Mouse (Mus musculus): ENCODE measurements around the gene Slc6a6. TPM values are rescaled to one million over a fixed set of nuclear protein-coding genes. Genes with fewer than 3 reads are reported as not detected.

Gene Slc6a6
- total RNA-seq, 2 experiments from 2014 or later = 314 to 322 TPM

DNA sequence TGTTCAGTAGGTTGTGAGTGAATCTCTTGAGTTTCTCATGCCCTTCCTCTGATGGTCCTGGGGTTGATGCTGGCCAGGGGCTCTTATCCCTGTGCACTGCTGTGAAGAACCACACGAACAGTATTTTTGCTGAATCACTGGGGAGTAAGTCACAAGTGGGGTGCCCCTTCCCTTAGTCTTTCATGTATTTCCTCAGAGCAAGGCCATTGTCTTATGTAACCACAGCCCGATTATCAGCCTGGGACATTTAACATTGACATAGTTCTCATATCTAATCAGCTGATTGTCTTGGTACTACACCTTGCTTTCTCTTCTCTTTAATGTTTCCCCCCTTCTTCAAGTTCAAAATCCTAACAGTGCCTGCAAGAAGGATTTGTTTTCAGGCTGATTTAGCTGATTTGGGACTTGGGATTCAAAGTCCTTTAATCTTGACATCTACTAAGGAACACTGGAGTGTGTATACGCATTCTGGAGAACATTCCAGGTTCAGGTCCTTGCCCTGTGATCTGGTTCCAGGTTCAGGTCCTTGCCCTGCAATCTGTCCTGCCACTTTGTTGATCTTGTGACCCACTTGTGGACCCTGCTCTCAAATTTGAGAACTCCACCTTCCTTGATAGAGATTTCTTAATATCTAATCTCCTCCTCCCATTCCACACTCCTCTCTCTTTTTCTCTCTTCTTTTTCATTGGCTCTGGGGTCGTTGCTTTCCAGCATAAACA lies 15.8 kb downstream of the Slc6a6 start:
- no peak for DNase-seq (ENCODE audit: low spot score in 2 of 2)

DNA sequence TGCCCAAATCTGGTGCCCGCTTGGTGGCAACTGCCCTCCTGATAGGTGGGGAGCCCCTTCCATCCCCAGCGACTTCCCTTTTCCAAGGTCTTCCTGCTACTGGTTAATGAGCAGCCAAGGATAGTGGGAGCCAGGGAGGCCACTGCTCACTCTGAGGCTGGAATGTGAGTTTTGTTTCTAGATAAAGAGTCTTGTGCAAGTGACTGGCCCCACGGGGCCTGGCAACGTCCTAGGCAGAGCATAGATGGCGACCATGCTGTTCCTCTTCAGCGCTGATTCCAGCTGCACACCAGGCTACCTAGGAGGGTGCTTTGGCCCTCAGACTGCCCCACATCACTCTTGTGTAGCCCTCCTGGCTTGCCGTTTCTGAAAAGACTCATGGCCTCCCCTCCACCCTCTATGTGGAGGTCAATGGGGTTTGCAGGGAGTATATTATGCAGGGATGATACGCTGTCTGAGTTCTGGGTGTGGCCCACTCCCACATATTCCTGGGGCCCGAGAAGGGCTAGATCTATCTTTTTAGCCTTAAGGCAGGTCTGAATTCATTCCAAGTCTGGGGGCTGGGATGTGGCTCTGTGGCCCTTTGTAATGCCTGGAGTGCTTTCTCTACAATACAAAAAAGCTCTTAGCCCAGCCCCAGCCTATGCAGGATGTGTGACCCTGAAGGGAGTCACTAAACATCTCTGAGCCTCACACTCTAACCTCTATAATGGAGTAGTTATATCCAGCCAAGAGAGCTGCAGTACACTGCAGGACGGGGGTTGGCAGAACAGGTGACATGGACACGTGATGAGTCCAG lies 17.2 kb downstream of the Slc6a6 start:
- no peak for DNase-seq (ENCODE audit: low spot score in 2 of 2)

DNA sequence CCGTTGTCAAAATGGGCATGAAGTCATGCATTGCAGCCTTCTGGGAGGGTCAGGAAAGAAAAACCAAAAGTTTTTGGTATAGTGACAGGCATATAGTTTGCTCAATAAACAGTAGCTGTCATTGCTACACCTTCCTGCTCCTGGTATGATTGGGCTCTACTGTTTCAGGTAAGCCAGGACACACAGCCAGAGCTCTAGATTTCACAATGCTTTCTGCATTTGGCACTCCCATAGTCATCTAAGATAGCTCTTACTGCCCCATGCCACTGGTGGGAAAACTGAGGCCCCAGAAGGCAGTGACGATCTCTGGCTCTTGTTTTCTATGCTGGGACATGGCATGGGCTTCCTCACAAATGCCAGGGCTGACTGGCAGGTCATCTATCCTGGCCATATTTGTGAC lies 19.6 kb downstream of the Slc6a6 start:
- DNase-seq (ENCODE audit: low spot score in 2 of 2) = no peak

DNA sequence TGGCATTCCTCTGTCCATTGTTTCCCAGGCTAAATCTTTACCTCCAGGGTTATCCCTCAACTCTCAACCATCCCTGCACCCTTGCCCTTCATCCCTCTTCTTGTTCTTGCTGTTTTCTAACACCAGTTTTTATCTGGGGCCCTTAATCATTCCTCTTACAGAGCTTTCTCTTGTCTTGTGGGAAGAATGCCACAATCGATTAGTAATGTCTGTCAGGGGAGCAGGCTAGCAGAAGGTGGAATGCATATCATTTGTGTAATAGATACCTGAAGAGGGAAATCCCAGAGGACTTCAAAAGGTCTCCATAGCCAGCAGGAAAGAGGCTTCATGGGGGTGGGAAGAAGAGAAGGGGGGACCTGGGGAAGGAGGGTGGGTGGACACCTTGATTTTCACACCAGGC lies 20.6 kb downstream of the Slc6a6 start:
- DNase-seq (ENCODE audit: low spot score in 2 of 2) = no peak

DNA sequence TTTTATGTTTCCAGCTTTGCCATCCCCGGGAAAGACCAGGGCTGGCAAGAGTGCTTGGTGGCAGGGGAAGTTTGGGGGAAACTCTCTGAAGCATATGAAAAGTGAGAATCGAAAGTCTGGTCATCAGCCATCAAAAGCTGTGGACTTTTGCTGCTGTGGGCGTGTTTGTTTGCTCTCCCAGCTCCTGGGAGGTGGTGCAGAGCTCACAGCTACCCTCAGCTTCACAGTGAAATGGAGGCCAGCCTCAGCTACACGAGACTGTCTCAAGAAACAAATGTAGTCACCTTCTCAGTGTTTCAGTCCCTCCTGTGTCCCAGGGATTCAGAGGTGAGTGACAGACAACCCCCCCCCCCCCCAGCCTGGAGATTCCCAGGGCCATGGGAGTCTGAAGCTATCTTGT lies 21.8 kb downstream of the Slc6a6 start:
- DNase-seq (ENCODE audit: low spot score in 2 of 2) = no peak

DNA sequence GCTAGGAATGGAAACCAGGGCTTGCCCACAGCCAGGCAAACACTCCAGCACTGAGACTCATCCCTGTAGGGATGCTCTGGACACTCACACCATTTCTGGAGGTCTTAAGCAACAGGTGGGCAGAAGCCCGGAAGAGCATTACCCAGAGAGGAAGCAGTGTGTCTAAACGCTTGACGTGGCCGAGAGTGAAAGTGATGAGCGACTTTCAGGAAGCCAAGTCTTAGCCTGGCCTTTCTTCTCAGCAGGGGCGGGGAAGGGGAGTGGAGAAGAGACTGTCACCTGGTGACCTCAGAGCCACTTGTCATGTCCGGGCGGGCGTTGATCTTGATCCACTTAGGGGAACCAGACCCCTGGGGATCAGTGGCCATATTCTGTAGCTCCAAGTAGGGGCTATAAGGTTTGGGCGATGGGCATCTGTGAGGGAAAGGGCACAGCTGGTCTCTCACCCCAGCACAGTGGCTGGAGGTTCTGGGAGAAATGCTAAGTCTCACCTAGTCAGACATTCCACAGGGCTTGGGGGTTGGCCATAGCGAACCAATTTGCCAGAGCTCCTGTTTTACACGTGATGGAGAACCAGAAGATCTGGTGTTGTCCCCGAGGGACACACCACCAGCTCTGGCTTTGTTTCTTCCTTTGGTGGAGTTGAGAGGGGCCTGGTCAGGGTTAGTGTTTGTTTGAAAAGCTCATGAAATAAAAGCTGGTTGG lies 22.4 kb downstream of the Slc6a6 start:
- DNase-seq (ENCODE audit: low spot score in 2 of 2) = no peak

DNA sequence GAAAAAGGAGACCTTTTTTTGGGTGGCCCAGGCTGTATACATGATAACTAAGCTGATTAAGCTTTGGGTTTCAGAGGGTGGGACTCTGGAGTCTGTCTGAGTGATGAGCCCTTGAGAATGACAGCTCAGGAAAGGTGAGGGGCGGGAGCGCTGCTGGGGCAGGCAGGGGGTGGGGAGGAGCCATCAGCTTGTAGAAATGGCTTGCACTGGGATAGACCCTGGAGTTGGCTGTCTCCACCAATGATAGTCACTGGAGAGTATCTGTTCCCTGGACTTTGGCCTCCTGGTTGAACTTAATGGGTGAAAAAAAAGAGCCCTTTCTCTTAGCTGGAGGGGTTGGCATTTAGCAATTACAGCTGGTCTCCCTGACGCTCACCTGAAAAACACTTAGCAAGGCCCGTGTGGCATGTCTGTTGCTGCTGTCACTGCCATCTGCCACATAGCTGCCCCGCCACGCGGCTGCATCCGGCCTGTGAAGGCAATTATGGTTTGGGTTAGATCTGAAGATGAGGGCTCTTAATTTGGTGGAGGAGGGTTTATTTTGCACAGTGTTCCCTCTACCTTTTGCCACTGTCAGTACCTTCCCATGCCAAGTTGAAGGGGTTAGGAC lies 23.5 kb downstream of the Slc6a6 start:
- DNase-seq (ENCODE audit: low spot score in 2 of 2) = no peak

DNA sequence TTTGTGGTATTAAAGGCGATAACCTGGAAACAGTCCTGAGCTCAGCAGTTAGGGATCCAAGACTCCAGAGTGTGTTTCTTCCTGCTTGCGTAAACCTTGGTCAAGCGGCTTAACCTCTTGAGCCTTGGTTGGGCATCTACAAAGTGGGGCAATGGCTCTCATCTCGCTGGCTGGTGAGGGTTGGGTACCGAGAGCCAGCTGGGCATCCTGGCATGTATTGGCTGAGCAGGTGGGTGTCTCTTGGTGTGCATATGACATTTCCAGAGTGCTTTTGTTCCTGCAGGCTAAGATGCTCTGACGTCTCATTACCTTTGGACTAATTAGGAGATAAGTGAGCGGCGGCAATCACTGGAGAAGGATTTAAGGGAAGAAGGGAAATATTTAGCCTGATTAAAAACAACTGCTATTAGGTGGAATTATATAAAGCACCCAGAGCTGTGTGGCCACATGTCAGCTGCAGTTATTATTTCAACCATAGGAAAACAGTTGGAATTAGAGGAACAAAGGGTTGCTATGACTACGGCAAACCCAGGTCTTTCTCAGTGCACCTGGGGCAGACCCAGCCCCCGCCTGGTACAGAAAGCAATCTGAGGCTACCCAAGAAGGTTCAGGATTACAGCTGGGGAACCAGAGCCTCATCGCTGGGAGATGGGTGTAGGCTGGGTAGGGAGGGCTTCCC lies 24.2 kb downstream of the Slc6a6 start:
- no peak for DNase-seq (ENCODE audit: low spot score in 2 of 2)

DNA sequence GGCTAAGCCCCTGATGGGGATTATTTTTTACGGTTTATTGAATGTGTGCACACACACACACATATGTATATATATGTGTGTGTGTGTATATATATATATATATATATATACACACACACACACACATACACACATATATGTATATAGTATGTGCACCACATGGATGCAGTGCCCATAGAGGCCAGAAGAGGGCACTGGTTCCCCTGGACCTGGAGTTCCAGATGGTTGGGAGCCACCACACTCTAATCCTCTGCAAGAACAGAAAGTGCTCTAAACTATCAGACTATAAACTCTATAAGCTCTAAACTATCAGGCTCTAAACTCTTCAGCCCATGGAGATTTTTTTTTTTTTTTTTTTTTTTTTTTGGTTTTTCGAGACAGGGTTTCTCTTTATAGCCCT lies 25.1 kb downstream of the Slc6a6 start:
- no peak for DNase-seq (ENCODE audit: low spot score in 2 of 2)

DNA sequence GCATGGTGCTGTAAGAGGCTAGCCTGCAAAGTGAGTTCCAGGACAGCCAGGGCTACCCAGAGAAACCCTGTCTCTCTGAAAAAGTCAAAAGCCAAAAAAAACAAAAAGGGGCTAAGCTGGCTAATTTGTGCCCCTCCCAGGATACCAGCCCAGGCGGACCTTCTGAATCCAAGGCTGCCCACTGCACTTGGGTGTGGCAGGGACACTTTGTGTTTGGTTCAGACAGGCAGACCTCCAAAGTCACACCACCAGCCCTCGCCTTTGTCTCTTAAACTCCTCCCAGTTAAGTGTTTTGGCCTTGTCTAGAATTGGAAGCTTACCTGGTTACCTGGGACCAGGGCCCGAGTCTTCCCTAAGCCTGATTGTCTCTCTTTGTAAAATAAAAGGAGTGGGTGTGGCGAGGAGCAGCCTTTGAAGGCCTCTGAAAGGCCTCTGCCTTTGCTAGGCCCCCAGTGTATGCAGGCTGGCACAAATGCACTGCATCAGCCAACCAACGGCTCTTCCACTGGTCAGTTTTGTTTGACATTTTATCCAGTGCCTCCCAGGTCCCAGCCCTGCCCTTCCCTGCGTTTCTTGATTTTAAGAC lies 26.6 kb downstream of the Slc6a6 start:
- DNase-seq (ENCODE audit: low spot score in 2 of 2) = no peak

DNA sequence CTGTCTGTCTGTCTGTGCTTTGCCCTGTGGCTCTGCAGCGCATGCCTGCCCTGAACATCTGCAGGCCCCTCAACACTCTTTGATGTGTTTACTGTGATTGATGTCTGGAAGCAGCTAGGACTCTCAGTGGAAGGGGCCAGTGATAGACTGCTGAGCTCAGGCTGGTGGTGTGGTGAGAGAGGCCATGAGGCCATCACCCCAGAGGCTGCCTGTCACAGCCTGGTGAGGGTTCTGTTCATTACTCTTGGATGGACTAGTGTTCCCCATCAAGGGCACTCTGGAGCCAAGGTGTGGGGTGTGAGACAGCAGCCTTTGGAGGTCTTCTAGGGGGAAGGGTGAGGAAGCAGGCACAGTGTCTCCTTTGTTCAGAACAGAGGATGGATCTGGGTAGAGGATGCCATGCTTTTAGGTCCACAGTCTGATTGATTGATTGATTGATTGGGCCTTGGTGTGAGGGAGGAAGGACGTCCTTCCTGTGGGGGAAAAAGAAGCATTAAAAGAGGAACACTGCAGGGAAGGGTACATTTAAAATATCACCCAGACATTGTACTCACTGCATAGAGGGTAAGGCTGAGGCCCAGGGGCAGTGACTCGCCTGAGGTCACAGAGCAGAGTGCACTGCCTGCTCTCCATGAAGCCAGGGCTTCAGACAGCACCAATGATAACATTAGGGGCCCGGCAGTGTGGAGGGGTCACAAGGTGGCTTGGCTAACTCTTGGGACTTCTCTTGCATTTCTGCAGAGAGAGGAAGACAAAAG lies 28.4 kb downstream of the Slc6a6 start:
- no peak for DNase-seq (ENCODE audit: low spot score in 2 of 2)

DNA sequence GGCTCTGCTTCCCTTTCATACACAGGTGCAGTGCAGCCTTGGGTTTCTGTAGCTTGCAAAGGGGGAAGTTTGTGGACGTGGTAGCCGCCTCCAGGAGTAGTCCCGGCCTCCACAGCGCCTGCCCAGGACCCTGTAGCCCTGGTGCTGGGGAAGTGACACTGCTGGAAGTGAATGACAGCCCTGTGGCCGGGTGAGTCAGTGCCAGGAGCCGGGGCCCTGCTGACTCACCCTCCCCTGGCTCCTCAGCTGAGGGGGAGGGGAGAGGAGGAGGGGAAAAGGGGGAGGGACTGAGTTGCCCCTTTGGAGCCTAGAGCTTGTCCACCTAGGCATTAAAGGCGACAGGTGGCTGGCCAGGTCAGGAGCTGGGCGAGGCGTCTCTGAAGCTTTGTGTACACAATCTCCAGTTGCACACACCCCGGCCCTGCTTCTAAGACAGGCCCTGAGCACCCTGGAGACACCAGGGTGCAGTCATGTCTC lies 29.0 kb downstream of the Slc6a6 start:
- peak in 1 of 2 experiments; percentile 47 for DNase-seq (ENCODE audit: low spot score in 2 of 2)

DNA sequence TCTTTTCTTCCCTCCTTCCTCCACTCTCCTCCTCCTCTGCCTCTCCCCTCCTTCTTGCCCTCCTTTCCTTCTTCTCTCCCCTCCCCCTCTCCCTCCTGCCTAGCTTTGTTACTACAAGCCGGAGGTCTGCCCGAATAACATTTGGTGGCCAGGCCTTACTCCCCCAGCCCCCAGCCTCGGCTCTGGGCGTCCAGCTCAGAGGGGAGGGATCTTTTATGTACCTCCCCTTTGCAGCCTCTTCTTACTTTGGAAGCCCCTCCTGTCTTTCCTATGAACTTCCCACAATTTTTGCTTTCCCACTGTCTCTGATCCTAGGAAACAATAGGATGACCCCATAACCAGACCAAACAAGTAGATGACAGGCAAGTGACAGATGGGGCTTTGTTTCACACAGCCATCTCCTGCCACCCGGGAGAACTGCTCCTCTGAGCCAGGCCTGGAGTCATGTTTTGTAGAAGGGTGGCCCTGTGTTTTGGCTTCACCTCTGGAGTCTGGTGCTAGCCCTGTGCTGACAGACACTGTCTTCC lies 29.6 kb downstream of the Slc6a6 start:
- DNase-seq (ENCODE audit: low spot score in 2 of 2) = no peak

DNA sequence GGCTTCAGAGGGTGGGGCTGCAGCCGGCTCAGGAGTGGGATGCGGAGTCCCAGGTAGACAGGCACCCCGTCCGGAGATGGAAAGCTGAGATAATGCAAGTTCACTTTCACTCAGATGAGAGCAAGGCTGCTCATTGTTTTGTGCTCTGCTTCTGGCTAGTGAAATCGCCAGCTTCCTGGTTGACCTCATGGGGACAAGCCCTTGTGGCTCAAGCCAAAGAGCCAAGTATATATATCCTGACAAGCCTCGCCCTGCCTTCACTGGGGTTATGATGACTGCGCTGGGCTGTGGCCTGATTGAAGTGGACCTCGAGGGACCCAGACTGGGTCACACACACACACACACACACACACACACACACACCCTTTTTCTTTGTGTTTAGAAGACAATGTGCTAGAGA lies 31.2 kb downstream of the Slc6a6 start:
- no peak for DNase-seq (ENCODE audit: low spot score in 2 of 2)

DNA sequence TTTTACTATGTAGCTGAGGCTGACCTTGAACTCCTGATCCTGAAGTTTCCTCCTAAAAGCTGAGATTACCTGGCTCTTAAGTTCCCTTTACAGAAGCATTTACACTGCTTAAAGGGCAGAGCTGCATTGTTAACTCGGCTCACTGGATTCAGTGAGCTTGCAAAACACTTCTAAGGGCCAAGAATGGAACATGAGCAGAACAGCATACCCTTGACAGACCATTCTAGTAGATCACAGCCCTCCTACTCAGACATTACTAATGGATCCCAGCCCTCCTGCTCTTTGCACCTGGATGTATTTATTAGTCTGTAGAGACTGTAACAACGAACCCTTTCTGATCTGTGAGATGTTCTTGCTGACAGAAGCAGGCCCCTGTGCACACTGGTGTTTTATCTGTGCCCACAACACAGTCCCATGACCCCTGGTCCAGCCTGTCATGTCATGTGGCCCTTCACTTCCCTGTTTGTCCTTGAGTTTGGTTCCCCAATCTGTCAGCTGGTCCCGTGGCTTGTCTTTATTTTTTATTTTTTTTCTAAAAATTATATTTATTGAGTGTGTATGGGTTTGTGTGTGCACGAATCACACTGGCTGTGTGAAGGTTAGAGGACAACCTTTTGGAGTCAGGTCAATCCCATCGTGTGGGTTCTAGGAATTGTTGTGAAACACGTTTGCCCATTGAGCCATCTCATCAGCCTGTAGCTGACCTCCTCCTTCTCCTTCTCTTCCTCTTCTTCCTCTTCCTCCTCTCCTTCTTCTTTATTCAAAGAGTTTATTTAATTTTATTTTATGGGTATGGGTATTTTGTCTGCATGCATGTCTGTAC lies 32.3 kb downstream of the Slc6a6 start:
- DNase-seq (ENCODE audit: low spot score in 2 of 2) = no peak

DNA sequence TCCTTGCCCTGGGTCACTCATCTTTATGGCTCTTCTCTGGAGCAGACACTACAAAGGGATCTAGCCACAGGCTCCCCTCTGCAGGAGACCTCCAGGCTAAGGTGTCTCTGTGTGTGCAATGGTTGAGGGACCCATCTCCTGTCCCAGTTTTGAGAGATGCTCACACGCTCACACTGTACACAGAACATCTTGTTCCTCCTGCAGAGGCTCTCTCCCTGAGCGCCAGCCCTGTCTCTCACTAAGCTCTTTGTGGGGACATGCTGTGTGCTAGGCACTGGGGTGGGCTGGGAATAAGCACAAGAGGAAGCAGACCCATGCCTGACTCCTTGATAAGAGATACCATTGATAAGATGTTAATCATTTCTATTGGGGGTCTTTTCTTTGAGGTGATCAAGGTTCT lies 34.2 kb downstream of the Slc6a6 start:
- DNase-seq (ENCODE audit: low spot score in 2 of 2) = no peak

DNA sequence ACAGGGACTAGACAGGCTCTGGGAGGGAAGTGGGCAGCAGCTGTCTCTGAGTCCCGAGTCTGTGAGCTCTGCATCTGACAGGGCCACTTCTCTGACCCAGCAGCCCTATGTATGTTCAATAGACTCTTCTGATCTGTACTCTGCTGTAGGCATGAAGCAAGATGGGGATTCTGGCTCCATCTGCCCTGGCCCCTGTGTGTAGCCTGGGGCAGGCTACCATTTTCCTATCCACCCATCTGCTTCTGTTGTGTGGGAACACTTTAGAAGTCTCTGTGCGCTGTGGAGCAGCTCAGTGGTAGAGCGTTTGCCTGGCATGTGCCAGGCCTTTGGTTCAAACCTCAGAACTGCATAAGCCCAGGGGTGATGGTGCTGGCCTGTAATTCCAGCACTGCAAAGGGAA lies 34.8 kb downstream of the Slc6a6 start:
- no peak for DNase-seq (ENCODE audit: low spot score in 2 of 2)

DNA sequence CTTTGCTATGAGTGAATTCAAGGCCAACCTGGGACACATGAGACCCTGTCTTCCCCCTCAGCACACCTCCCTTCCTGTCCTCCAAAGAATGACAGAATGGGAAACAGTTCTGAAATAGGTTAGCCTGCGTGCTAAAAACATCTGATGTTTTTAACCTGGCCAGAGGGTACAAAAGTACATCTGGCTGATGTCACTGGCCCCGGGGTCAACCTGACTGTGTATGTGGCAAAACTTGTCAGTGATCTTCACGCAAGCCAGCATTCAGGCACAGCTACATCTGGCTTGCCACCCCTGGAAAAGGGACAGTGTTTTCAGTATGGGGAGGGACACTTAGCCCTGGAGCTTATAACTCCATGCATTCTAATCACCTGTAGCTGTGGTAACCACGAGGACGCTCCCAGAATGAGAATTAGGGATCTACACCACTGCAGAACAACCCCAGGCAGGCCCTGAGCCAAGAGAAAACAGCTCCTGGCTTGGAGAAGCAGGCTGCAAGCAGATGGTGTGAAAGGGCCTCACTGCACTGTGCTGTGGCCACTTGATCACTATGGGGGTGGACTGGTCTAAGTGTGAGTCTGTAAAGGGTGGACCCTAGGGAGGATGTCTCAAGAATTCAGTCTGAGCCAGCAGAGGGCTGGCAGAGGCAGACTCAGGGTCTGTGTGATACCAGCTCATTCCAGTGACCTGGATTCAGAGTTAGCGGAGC lies 35.3 kb downstream of the Slc6a6 start:
- DNase-seq (ENCODE audit: low spot score in 2 of 2) = no peak

Data from adrenal gland, postnatal 4 days (tissue).